Mouse (Mus musculus) small intestine, adult 2 months (tissue): ENCODE results near the gene Nmnat1.

Experiments used
- CTCF ChIP-seq: fragments of 200-500 bp; IDR thresholded peaks from 2 replicates; pipeline ENCODE4 v1.5.1; 2012; ENCODE audit warnings: low read depth, mild to moderate bottlenecking, control low read depth, inconsistent platforms, low read length, moderate library complexity, mixed read lengths; ENCODE audit not compliant: insufficient replicate concordance, insufficient read length; ENCODE audit errors: extremely low read depth
- POLR2A ChIP-seq: fragments of 200-500 bp; IDR thresholded peaks from 2 replicates; pipeline ENCODE4 v1.6.1; 2012; ENCODE audit warnings: low read depth, mild to moderate bottlenecking, control low read depth, inconsistent platforms, low read length, moderate library complexity

- TF ChIP-seq CTCF (no peak), POLR2A (no peak)
Observed at GRCm38 (mm10) chr4:149444465-149444864, 40.5 kb downstream of the Nmnat1 start.
